Mouse (Mus musculus) olfactory bulb, adult 2 months (tissue): ENCODE measurements at regions not wholly inside any gene's neighbourhood (a gene's known extent, or its start where the extent isn't known, plus 50 kb on each side); places are given as distances from the start of the nearest gene placed in this dataset.

ENCODE experiments used
- H3K27ac ChIP-seq: fragments of 200-500 bp; 2 replicates; pipeline ENCODE4 v1.5.1; 2012; ENCODE audit warnings: low read depth, low read length; ENCODE audit not compliant: insufficient read depth
- H3K4me1 ChIP-seq: fragments of 200-500 bp; 2 replicates; pipeline ENCODE4 v1.6.1; 2012; ENCODE audit warnings: low read length; ENCODE audit not compliant: control insufficient read depth, insufficient read depth
- H3K4me3 ChIP-seq: fragments of 200-500 bp; 2 replicates; pipeline ENCODE4 v1.5.1; 2012; ENCODE audit warnings: mild to moderate bottlenecking, low read depth, low read length, moderate library complexity; ENCODE audit not compliant: insufficient read depth
- CTCF ChIP-seq: fragments of 200-500 bp; IDR thresholded peaks from 2 replicates; pipeline ENCODE4 v1.5.1; 2012; ENCODE audit warnings: low read depth, mild to moderate bottlenecking, low read length, moderate library complexity; ENCODE audit not compliant: insufficient read depth
- POLR2A ChIP-seq: fragments of 200-500 bp; IDR thresholded peaks from 2 replicates; pipeline ENCODE4 v1.6.1; 2012; ENCODE audit warnings: mild to moderate bottlenecking, low read depth, low read length, moderate library complexity; ENCODE audit not compliant: insufficient read depth
- WGBS: fragments of 180-500 bp; shearing (Covaris S2); methylation state at CpG from one replicate; pipeline ENCODE4 v1.1.7; 2018; 5-methylcytosine and 5-hydroxymethylcytosine counted together

DNA sequence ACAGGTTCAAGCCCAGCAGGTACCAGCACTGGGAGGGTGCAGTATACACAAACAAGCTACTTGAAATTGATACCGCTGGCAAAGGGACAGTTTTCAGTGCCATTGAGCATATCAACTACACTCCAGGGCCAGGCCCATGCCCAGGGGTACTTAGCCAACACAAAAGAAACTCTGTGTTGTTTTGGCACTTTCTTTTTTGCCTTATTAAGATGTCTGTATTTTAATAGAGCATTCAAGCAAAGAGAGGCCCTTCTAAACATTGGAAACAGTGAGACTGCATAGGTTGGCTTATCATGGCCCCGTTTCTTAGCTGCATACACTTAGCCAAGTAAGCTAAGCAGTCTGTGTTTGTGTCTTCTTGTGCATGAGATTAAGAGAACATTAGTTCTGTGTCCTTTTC, 313.7 kb downstream of the Cenpc1 start:
- WGBS = 69% methylated on average over 2 of the region's 2 CpGs
- H3K4me3 ChIP-seq = no peak overlapping the region
- H3K27ac ChIP-seq = no peak overlapping the region
- TF ChIP-seq POLR2A (no peak), CTCF (no peak)
- H3K4me1 ChIP-seq = peaks cover 3% of the 10 kb centered on the region; the same call in 1 of the 2 replicates

GRCm38 (mm10) chr5:85750893-85751292, 314.5 kb downstream of the Cenpc1 start:
- WGBS = 61% methylated on average over 1 of the region's 1 CpGs
- Histone ChIP-seq H3K4me3 (no peak overlapping the region), H3K27ac (no peak overlapping the region), H3K4me1 (peaks cover 3% of the 10 kb centered on the region; the same call in 1 of the 2 replicates)
- TF ChIP-seq CTCF = no peak
- TF ChIP-seq POLR2A = no peak

- WGBS = 32% methylated on average over 3 of the region's 3 CpGs
- H3K4me1 ChIP-seq = no peaks in the 10 kb centered on the region
- no peak for TF ChIP-seq CTCF
- TF ChIP-seq POLR2A = no peak
- H3K27ac ChIP-seq = no peak overlapping the region
- no peak overlapping the region for H3K4me3 ChIP-seq
Measured at GRCm38 (mm10) chr5:85729613-85730012, 335.8 kb downstream of the Cenpc1 start.

- 88% methylated on average over 9 of the region's 9 CpGs for WGBS
- no peak overlapping the region for H3K4me3 ChIP-seq
- no peak overlapping the region for H3K27ac ChIP-seq
- TF ChIP-seq CTCF = no peak
- TF ChIP-seq POLR2A = no peak
- no peaks in the 10 kb centered on the region for H3K4me1 ChIP-seq
Measured at GRCm38 (mm10) chr5:85707345-85707744, 358.0 kb downstream of the Cenpc1 start.

DNA sequence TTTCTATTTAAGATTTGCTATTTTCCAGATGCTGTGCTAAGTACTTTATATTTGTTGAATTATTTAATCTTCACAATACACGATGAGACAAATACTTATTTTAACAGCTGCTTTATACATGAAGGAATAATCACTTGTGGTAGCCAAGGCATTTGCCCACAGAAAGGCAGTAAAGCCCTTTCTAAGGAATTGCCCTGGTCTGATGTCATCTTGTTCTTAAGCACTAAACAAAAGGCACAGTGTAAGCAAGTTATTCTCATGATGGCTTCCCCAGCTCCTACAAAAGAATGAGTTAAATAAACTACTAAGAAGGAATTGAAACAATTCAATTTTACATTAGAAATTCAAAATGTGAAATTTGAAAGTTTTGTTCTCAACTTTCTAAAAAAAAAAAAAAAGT, 358.8 kb downstream of the Cenpc1 start:
- Histone ChIP-seq H3K4me1 (no peaks in the 10 kb centered on the region), H3K27ac (no peak overlapping the region), H3K4me3 (no peak overlapping the region)
- TF ChIP-seq POLR2A (no peak), CTCF (no peak)
- 42% methylated on average over 1 of the region's 1 CpGs for WGBS

DNA sequence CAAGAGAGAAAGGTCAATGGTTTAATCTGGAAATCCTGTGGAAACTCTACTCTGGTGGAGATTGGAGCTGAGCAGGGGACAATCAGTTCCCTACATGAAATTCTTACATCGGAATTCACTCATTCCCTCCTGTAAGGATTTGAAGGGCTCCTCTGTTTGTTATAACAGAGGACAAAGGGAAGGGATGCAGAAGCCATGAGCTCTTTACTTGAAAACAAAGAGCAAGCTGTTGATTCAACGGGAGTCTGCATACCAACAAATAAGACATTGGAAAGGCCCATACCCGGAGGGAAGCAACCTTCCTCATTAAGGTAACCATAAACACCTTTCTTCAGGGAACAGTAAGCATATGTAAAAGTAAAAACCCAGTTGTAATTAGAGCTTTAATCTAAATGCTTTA, 359.3 kb downstream of the Cenpc1 start:
- Histone ChIP-seq H3K4me3 (no peak overlapping the region), H3K4me1 (no peaks in the 10 kb centered on the region), H3K27ac (no peak overlapping the region)
- 41% methylated on average over 3 of the region's 3 CpGs for WGBS
- TF ChIP-seq CTCF = no peak
- TF ChIP-seq POLR2A = no peak

- H3K4me1 ChIP-seq = no peaks in the 10 kb centered on the region
- no peak overlapping the region for H3K4me3 ChIP-seq
- no peak overlapping the region for H3K27ac ChIP-seq
- 94% methylated on average over 4 of the region's 4 CpGs for WGBS
- no peak for TF ChIP-seq CTCF
- no peak for TF ChIP-seq POLR2A
Measured at GRCm38 (mm10) chr5:85677872-85678271, 387.5 kb downstream of the Cenpc1 start.

GRCm38 (mm10) chr5:85671121-85671520, 394.3 kb downstream of the Cenpc1 start:
- H3K27ac ChIP-seq = no peak overlapping the region
- H3K4me3 ChIP-seq = no peak overlapping the region
- WGBS = 84% methylated on average over 1 of the region's 1 CpGs
- TF ChIP-seq CTCF (no peak), POLR2A (no peak)
- no peaks in the 10 kb centered on the region for H3K4me1 ChIP-seq

DNA sequence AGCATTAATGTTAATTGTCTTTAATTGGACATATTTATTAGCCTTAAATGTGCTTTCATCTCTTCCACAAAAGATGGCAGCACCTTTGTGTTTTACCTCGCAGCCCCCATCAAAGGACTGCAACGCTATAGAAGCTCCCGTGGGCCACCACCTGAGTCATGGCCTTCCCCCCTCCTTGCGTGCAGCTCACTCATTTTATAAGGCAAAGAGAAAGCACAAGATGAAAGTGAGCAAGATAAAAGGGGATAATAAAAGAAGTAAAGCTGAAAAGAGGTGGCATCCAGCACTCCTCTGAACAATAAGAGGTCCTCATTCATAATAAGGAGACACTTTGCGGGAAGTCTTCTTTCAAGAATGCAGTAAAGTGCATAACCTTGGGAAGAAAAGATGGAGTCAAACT, 403.9 kb downstream of the Cenpc1 start:
- WGBS = 86% methylated on average over 5 of the region's 5 CpGs
- TF ChIP-seq CTCF (no peak), POLR2A (no peak)
- H3K27ac ChIP-seq = no peak overlapping the region
- H3K4me1 ChIP-seq = no peaks in the 10 kb centered on the region
- no peak overlapping the region for H3K4me3 ChIP-seq

DNA sequence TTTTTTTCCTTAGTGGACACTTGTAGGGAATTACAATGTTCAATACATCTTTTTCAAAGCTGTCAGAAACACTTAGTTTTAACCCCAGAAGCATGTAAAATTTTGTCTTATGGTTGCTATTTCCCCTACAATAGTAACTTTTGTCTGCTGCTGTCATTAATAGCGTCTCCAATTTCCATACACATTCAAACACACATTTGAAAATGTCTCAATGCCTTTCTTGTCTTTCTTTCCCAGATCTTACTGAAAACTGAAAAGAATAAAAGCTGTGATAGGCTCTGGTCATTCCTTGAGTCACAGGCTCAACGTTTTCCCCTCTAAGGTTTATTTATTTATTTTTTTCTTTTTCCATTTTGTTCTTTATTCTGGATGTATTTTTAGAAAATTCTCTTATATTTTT, 444.3 kb downstream of the Cenpc1 start:
- no peak for TF ChIP-seq CTCF
- Histone ChIP-seq H3K27ac (no peak overlapping the region), H3K4me3 (no peak overlapping the region), H3K4me1 (no peaks in the 10 kb centered on the region)
- WGBS = 51% methylated on average over 2 of the region's 2 CpGs

- no peak overlapping the region for H3K4me3 ChIP-seq
- TF ChIP-seq CTCF = no peak
- TF ChIP-seq POLR2A = no peak
- WGBS = 72% methylated on average over 3 of the region's 3 CpGs
- H3K27ac ChIP-seq = no peak overlapping the region
- no peaks in the 10 kb centered on the region for H3K4me1 ChIP-seq
Measured at GRCm38 (mm10) chr5:85614783-85615182, 450.6 kb downstream of the Cenpc1 start.
